Mouse (Mus musculus): ENCODE data around the gene Tarbp2.
A peak's percentile ranks its signal among the peaks of the same experiment; 100 is the strongest.

The Tarbp2 gene

DNA sequence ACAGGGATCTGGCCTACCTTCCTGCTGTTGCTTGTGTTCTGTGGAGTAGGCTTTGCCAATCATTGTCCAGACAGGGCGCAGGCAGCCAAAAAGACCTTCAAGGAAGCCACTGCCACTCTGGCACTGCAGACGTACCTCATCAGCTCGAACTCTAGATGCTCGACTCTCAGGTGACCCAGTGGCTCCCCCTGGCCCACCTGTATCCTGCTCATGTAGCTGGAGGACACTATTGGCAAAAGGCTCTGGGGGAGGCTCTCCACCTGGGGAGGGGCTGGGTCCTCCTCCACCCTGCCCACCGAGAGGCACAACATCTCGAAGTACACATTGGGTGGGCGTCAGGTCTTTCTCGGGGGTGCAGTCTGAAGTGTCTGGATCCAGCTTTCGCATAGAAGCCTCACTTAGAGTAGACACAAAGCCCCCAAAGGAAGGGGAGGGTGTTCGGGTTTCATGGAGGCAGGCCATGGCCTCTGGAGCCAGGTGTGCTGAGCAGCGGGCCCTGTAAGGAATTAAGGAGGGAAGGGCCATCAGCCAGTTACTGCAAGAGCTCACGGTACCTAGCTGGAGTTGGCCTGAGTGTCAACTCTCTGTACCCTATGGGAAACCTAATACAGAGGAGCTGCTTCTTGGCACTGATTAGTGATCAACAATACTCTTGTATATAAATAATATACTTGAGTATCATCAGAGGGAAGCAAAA lies 12.8 kb upstream of the Tarbp2 start:
- no peak for DNase-seq (ENCODE audit: extremely low spot score, low read depth, low spot score)

DNA sequence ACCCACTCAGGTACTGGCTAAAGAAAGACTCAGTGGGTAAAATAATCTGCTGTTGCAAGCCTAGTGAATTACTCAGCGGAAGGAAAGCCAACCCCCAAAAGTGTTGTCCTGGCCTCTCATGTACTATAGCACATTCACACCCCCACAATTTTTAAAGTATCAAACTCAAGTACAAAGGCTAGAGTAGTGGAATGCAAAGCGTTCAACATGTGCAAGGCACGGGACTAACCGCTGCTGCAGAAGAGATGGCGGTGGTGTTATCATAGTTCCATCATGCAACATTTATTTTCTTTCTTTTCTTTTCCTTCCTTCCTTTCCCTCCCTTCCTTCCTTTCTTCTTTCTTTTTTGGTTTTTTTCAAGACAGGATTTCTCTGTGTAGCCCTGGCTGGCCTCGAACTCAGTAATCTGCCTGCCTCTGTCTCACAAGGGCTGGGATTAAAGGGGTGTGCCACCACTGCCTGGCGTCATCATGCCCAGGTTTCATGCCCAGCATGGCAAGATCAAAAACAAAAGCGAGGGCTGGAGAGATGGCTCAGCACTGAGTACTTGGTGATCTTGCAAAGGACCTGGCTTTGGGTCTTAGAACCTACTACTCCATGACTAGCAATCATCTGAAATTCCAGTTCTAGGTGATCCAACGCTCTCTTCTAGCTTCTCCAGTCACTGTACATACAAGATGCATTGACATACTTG lies 12.1 kb upstream of the Tarbp2 start:
- no peak for DNase-seq (ENCODE audit: extremely low spot score, low read depth, low spot score)

DNA sequence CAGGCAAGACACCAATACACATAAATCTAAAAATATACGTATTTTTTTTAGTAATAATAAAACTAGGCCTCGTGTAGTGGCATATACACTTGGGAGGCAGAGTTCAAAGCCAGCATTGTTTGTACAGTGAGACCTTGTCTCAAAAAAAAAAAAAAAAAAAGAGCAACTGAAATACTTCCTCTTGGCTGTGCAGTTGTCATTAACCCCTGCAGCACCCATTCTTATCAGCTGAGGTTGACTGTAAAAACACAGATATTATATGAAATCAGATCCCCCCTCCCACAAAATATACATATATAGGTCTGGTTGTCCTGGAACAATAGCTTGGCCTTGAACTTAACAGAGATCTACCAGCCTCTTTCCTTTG lies 11.5 kb upstream of the Tarbp2 start:
- no peak for DNase-seq (ENCODE audit: extremely low spot score, low read depth, low spot score)

DNA sequence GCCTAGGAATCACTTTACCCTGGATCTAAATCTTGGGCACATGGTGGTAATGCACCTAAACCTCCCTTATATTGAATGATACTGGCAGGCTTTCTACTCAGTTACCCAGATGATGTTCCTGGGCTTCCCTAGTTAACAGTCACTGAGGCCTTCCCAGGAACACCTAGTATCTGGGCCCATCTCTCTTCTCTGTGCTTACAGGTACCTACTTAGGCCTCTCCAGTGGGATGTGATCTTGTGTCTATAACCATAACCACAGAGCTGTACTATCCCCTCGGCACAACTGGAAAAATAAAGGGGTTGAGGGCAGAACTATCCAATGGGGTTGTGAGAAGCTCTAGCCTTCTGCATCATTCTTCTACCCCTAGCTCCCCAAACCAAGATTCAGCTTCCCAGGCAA lies 11.1 kb upstream of the Tarbp2 start:
- DNase-seq (ENCODE audit: extremely low spot score, low read depth, low spot score) = no peak

DNA sequence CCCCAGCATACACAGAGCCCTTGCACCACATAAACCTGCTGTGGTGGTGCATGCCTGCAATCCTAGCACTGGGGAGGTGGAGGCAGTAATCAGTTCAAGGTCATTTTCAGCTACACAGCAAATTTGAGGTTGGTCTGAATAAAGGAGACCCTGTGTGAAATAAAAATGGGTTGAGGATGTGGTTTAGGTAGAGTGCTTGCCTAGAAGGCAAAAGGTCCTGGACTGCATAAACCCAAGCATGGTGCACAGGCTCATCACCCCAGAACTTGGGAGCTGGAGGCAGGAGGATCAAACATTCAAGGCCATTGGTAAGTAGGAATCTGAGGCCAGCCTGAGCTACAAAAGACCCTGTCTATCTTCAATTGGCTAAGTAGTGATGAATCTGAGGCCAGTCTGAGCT lies 10.4 kb upstream of the Tarbp2 start:
- no peak for DNase-seq (ENCODE audit: extremely low spot score, low read depth, low spot score)

DNA sequence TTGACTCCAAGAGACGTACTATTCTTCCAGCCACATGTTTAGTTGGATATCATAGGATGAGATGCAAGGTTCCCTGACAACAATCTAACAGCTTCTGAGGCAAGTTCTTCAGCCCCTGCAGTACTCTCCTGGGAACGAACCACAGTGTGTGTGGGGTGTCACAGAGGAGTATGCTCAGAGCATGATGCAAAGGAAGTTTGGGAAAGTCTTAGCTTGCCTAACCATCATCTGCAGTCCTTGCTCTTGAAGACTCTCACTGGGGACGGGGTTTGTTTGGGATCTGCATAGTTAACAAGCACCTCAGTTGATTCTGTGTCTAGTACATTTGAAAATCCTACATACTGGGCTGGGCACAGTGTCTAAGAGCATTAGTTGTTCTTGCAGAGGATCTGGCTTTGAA lies 9.7 kb upstream of the Tarbp2 start:
- no peak for DNase-seq (ENCODE audit: extremely low spot score, low read depth, low spot score)

DNA sequence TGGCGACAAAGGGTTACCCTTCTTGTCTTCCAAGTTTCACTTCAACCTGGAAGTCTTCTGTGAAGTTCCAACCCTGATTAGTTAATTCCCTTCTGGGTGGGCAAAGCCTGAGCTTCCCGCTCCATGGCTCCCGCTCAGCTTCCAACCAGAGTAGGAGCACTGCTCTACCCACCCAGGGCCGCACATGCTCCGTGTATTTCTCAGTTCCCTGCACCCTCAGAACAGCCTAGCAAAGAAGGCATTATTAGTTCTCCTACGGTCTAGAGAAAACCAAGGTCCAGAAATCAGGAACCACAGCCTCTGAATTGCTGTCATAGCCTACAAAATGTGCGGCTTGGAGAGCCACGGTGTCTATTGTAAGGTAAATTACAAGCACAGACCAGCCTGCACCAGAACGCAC lies 7.9 kb upstream of the Tarbp2 start:
- no peak for DNase-seq (ENCODE audit: extremely low spot score, low read depth, low spot score)

DNA sequence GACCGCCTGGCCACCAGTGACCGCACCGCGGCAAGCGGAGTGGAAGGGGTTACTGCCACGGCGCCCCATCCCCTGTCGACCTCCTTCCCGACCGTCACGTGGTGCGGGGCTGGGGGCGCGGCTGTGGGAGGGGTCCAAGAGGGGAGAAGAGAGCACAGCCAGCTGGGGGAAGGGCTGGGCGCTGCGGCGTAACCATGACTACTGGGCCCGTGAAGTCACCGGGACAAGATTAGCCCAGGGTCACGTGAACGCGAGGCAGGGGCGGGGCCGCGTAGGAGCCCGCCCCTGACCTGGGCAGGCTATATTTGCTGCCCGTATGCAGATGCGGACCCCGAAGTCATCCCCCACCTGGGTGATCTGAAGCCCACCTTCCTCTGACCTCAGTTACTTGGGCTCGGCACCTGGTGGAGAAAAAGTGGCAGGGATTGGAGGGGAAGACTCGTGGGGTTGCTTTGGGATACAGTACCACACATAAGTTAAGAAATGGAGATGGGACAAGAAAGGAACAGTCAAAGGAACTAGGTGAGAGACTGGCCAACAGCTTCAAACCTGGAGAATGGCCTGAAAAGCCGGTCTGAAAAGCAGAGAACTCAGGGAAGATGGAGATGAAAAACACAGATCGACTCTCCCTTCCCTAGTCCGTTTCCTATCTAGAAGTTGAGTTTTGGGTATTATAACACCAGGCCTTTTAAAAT lies 7.3 kb upstream of the Tarbp2 start:
- peak; percentile 73 for DNase-seq (ENCODE audit: extremely low spot score, low read depth, low spot score)

DNA sequence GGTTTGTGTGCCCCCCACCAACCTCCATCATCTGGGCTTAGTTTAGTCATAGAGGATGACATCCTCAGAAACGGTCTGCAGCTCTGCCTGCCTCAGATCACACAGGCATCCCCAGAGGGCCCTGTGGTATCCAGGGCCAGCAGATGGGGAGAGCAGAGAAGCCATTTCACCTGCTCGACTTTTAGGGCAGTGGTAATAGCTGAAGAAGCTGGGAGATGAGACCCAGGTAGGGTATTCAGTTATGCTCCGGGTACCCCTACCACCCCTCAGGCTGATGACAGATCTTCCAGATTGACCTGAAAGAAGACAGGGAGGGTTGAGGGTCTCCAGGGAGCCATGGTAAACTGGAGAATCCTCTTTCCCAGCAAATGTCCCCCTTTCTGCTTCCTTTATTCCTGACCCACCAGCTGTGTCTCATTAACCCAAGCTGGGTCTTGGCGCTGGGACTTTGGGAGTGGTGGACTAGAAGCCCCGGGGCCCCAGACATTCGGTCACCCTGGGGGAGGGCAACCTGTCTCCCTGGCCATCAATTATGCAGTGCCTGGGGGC lies 6.6 kb upstream of the Tarbp2 start:
- DNase-seq (ENCODE audit: extremely low spot score, low read depth, low spot score) = no peak

DNA sequence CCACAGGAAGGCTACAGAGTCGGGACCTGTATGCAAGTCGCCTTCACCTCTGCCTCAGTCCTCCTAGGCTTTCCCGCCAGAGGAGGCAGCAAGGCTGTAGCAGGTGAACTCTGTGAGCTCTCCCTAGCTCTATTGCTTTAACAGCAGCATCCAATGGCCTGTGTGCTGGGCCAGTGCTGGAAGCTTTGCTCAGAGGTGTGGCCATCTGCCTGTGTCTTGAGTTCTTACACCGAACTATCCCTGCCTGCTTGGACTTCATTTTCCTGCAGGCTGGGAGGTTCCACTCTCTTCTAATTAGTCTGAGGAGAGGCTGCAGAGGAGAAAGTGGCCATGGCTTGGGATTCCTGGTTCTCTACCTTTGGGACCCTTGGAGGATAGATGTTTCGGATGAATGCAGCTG lies 6.0 kb upstream of the Tarbp2 start:
- no peak for DNase-seq (ENCODE audit: extremely low spot score, low read depth, low spot score)

DNA sequence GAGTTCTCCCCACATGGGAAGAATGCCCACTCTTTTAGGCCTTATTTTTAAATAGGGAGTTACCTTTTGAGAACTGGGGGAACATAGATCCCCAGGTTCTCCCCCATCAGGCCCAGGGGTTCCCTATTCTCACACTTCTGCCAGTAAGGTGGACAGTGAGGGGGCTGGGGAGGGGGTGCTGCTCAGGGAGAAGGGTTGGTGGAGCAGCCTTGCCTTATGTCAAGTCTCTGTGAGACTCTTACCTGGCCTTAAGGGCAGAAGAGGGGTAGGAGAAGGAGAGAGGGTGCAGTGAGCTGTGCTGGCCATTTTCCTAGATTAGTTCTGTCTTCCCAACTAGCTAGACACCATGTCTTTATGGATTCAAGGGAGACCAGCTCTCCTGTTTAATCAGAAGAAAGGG lies 5.5 kb upstream of the Tarbp2 start:
- no peak for DNase-seq (ENCODE audit: extremely low spot score, low read depth, low spot score)

DNA sequence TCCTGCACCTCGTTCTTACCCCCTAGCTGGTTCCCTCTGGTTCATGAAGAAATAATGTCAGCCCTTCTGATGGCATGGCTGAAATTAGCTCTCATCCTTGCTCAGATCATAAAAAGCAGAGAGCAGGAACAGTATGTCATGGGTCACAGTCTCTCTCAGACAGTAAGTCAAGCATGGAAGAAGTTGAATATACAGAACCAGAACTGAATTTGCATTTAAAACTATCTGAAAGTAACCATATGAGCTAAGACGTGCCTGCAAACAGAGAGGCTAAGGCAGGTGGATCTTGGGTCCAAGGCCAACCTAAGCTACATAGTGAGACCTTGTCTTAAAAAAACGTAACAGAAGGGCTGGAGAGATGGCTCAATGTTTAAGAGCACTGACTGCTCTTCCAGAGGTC lies 5.0 kb upstream of the Tarbp2 start:
- DNase-seq (ENCODE audit: extremely low spot score, low read depth, low spot score) = no peak

DNA sequence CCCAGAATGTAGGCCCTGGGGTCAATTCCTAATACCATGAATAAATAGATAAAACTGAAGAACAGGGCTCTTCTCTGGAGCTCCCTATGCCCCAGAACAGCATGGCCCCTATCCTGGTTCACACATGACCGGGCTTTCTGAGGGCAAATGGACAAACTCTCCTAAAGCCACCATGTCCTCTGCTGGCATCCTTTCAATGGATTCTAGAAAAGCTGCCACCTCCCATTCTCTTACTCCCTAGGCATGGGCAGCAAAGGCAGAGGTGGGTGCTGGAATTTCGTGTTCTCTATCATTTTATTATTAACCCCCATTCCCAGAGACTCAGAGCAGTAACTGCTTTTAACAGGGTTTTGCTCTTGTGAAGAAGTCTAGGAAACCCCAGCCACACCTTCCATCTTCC lies 2.7 kb upstream of the Tarbp2 start:
- DNase-seq (ENCODE audit: extremely low spot score, low read depth, low spot score) = no peak

DNA sequence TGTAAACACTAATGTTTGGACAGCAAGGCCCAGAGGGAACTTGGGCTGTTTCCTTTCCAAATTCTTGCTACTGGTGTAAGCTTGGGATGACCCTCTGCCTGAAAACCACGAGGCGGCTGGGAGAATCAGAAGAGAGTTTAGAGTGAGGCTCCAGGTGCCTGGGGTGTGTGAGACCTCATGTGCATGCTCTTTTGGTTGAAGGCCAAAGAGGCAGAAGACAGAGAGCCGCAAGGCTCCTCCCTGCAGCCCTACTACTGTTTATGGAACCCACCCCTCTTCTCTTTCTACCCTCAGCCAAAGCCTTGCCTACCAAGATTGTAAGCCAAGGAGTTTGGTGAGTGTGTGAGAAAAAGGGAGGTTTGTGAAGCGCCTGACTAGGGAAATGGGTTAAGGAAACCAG lies 2.2 kb upstream of the Tarbp2 start:
- no peak for DNase-seq (ENCODE audit: extremely low spot score, low read depth, low spot score)

DNA sequence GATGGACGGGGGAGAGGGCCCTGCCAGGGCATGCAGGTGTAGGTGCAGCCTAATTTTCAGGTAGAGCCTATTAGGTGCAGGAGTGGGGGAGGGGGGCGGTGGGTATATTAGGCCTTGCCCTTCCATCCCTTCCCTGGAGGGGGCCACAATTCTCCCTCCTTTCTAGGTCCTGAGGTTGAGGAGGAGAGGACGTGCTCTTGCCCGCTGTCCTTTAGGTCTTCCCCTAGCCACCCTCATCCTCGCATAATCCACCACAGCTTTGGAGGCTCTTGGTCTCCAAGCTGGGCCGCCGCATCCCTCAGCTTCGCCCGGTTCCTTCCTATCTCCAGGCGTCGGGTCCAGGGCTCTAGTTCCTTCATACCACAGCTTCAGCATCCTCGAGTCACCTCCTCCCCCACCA lies 1.7 kb upstream of the Tarbp2 start:
- DNase-seq (ENCODE audit: extremely low spot score, low read depth, low spot score) = no peak

DNA sequence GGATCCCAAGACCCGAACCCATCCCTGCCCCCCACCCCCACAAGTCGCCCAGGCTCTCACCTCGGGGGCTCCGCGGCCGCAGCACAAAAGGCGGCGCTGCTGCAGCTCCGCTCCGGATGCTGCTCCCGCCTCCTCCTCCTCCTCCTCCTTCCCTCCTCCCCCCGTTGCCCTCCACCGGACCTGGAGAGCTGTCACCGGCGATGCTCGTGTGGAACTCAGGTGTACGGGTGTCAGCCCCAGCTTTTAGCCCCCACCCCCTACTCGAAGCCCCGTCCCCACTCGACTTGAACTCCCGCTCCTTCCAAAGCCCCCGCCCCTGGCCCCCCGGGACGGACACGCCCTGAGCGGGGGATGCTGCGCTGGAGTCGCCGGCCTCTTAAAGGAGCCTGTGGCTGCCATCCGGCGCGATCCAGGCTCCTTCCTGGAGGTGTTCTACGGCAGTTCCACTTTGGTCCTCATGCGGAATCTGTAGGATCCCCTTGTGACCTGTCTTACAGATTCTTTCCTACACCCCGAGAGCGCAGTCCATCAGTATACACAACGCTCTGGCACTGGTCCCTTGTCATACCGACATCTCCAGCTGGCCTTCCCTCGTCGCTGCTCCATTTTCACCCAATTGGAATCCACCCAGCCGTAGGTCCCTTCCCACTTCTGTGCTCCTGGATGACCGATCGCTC lies 1.1 kb upstream of the Tarbp2 start, which contains the start of gene Map3k12:
Gene Map3k12, minus strand, starts transcription at position 337 of the 677 bp plus-strand sequence.
- DNase-seq (ENCODE audit: extremely low spot score, low read depth, low spot score) = no peak

DNA sequence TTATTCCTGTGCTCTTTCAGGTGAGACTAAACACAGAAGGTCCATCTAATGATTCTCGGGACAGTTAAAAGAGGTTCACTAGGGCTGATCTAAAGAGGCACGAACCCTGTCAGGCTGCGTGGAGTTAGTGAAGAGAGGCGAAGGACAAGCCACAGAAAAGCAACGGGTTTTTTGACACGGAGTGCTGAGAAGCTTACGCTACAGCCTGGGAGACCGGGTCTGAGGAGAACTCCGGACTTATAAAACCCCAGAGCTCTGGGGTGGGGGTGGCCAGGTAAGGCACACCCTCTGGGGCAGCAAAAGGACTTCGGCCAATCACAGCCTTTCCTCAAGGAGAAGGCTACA lies 389 bp upstream of the Tarbp2 start:
- DNase-seq (ENCODE audit: extremely low spot score, low read depth, low spot score) = no peak

DNA sequence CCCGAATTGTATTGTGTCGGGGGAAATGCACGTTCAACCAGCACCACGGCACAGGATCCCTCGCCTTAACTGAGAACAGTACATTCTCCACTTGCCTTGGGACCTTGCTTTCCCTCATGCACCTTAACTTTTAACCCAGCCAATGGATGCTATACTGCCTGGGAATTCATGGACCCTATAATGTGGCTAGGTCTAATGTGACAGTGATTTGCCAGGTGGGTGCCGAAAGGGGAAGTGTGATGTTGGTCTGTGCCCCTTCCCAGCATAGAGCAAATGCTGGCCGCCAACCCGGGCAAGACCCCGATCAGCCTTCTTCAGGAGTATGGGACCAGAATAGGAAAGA lies 838 bp downstream of the Tarbp2 start:
- no peak for DNase-seq (ENCODE audit: extremely low spot score, low read depth, low spot score)

DNA sequence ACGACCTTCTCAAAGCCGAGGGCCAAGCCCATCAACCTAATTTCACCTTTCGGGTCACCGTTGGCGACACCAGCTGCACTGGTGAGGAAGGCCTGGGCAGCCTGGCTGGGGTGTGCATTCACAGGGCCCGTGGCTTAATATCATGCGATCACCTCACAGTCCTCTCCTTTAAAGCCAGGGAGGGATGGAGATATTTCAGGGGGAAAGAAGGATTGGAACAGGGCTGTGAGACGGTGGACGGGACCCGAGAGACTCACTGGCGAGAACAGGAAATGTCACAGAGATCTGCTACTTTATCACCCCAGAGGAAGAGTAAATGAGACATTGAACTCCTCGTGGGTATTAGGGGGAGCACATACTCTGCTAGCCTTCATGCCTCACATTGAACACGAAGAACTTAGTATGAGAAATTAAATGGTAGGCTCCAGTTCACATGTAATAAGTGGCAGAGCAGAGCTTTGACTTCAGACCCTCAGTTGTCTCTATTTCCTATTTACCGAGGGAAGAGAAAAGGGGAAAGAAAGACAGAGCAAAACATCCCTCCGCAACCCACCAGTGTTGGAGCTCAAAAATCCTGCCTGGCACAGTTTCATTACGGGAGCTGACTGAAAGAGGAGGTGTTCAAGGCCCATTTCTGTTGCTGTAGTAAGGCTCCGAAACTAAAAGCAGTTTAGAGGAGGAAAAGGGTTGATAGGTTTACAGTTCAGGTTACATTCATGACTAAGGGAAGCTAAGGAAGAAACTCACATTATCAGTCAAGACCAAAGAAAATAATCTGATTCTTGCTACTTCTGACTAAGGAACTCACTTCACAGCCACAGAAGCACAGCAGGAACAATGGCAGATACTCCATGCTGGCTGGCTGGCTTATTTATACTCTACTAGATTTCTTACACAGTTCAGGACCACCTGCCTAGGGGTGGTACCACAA lies 1.5 kb downstream of the Tarbp2 start:
- no peak for DNase-seq (ENCODE audit: extremely low spot score, low read depth, low spot score)

DNA sequence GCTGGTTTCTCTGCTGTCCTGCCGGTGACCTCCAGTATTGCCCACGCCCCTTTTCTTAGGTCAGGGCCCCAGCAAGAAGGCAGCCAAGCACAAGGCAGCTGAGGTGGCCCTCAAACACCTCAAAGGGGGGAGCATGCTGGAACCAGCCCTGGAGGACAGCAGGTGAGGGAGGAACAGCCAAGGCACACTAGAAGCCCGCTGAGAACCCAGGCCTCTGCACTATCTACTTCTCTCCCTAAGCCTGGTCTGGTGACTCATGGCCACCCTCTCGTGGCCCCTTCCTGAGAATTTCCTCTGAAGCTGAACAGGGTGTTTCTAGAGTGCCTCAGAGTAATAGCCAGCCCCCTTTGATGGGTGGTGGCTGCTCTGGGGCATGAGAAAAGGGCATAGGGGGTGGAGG lies 2.4 kb downstream of the Tarbp2 start:
- no peak for DNase-seq (ENCODE audit: extremely low spot score, low read depth, low spot score)

DNA sequence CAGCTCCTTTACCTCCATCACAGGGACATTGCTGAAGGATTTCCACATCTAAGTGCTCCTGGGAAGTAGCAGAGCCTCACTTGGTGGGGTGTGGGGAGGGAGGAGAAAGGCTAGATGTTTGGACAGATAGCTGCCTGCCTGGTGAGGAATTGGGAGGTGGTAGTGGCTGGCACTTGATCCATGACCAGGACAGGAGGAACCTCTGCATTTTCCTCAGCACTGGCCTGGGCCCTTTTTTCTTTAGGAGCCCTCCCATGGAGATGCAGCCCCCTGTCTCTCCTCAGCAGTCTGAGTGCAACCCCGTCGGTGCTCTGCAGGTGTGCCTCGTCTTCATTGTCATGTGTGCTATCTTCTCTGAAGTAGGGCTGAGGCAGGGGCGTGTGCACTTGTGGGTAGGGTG lies 3.5 kb downstream of the Tarbp2 start:
- no peak for DNase-seq (ENCODE audit: extremely low spot score, low read depth, low spot score)

Measured in hindlimb bud, embryonic 11.5 days (tissue).